Mouse (Mus musculus) hematopoietic stem cell, adult 5-6 weeks (primary cell): Measurements from ENCODE around the gene Rnf185. TPM values are rescaled to one million over a fixed set of nuclear protein-coding genes. Genes with fewer than 3 reads are reported as not detected.

Experiments
- ATAC-seq, 2 experiments: fragments of 125-278 bp in 1 of 2; replicated peaks in 1 of 2; 2 replicates each; pipeline ENCODE4 v1.8.0; 2016 to 2017; ENCODE audit warnings: inconsistent platforms in 2 of 2, mild to moderate bottlenecking in 2 of 2, moderate number of reproducible peaks in 2 of 2, low read depth in 1 of 2, moderate TSS enrichment in 1 of 2; ENCODE audit not compliant: low FRiP score in 2 of 2, poor library complexity in 2 of 2, severe bottlenecking in 2 of 2, insufficient read depth in 1 of 2, low TSS enrichment in 1 of 2
- total RNA-seq: library from RNA; stranded (forward); fragments of 172-1452, 232-1000 nt; gene quantifications from 2 replicates; pipeline ENCODE4 v1.2.3, GENCODE M21; 2017

Rnf185 gene
- total RNA-seq, 1 experiment from 2014 or later, result 10.9 TPM

DNA sequence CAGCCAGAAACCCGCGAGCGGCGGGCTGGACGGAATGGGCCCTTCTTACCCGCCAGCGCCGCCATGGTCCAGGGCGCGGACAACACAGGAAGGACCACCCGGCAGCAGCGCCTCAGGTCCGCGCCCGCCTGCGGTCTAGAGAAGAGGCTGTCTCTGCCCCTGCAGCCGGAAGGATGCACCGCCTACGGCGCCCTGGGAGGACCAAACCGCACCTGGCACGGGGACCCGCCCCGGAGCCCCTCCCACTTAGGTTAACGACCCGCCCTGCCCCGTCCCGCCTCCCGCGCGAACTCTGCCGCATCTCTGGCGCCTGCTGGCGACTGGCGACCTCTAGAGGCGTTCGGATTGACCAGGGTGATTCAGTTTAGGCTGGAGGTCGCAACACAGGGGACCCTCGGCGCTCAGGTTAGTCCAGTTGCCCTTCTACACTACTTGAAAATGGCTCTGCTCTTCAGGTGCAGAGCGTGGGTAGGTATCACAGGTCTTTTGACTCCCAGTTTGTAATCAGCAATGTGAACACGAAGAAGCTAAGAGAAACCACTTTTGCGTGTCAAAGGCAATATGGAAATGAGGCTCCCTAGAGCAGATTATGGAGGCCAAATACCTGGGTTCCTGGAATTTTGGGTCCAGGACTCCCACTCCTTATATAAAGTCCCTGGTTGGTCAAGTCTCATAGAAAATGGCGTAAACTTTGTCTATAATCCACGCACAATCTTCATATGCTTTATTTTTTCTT is 43.0 kb downstream of the Rnf185 start, which contains the start of gene Limk2:
Gene Limk2 (minus strand): TSS at position 193 of the 736 bp plus-strand sequence.
- peak; percentile 89 to 92 for ATAC-seq

GRCm38 (mm10) chr11:3408131-3408996 is 43.8 kb downstream of the Rnf185 start:
- 0 out of 4 replicates have a peak, but pooled peaks of 1 of the 2 experiments have one; percentile 6 for ATAC-seq

GRCm38 (mm10) chr11:3404287-3405047 is 47.7 kb downstream of the Rnf185 start:
- ATAC-seq, result no peak

DNA sequence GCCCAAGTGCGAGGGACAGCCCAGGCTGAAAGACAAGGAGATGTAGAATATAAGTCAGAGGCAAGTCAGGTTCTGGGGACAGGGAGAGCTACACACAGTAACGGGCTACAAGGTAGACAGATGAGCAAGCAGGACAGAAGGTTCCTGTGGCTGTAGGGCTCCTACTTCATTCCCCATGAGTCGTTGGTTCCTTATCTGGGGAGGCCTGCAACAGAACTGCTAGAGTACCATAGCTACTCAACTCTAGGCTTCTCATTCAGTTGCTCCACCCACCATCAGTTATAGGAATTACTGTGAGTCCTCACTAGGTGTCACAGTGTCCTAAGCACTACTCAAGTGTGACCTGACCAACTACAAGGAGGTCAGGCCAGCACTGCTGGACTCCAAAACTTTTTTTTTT is 49.1 kb downstream of the Rnf185 start:
- 0 out of 4 replicates have a peak, but pooled peaks of 1 of the 2 experiments have one; percentile 14 for ATAC-seq

GRCm38 (mm10) chr11:3398318-3398717 is 53.8 kb downstream of the Rnf185 start:
- no peak for ATAC-seq

DNA sequence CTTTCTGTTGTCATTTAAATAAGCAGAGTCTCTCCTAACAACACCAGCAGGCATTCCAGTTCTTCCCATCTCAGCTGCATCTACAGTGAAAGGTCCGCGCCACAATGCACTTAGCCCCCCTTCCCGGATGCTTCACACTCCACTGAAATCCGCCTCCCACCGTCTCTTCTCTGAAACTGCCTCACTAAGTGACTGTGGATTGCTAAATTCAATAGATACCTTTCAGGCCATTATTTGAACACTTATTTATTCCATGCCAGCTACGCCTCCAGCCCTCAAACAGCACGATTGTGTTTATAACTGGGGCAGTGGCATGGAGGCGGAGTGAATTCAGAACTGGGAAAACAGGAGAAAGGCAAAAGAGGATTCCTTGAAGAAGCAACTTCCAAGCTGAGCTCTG is 55.6 kb downstream of the Rnf185 start:
- no peak for ATAC-seq

DNA sequence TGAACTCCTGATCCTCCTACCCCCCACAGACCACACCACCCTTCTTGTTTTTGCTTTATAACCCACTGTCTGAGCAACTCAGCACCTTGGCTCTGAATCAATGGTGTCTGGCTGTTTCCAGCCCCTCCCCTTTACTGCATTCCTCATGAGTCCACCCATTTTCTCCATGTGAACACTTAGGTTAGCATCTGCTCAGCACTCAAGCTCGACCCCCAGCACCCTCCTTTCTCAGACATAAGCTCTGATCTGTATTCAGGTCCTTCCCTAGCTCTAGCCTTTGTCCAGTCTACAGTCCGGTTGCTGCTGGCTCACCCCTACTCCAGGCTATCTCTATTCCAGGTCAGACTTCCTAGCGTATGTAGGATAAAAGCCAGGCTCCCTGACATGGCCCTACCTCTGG is 56.1 kb downstream of the Rnf185 start:
- no peak for ATAC-seq

- ATAC-seq, result no peak
Measured at GRCm38 (mm10) chr11:3394520-3394919, 57.6 kb downstream of the Rnf185 start.

GRCm38 (mm10) chr11:3392526-3392925 is 59.6 kb downstream of the Rnf185 start:
- no peak for ATAC-seq

- ATAC-seq, result no peak
Measured at GRCm38 (mm10) chr11:3390789-3391188, 61.4 kb downstream of the Rnf185 start.

- ATAC-seq, result no peak
Measured at GRCm38 (mm10) chr11:3389996-3390395, 62.2 kb downstream of the Rnf185 start.

DNA sequence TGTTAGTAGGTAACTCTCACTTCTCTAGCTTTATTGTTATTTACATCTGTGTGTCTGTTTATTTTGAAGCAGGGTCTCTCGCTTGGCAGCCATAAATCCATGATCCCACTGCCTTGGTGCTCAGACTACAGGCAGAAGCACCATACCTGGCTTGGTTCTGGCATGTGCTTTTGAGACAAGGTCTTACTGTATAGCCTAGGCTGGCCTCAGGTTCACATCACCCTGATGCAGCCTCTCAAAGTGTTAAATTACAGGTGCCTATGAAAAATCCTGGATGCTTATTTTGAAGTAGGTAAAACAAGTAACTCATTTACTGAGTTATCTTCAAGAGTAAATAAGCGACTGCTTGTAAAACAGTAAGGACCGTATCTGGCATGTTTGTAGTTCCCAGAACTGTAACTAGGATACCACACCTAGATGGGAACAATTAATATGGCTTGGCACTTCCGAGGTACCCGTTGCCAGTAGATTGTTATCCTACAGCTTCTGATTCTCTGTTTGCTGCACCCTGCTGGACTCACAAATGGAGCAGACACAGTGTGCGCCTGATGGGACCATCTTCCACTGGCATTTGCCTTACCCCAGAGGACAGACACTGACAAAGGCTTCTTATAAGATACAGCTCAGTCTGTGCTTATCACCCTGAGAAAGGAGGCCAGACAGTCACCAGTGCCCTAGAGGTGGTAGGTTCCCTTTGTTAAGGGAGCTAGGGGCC is 64.5 kb downstream of the Rnf185 start:
- ATAC-seq, result no peak

DNA sequence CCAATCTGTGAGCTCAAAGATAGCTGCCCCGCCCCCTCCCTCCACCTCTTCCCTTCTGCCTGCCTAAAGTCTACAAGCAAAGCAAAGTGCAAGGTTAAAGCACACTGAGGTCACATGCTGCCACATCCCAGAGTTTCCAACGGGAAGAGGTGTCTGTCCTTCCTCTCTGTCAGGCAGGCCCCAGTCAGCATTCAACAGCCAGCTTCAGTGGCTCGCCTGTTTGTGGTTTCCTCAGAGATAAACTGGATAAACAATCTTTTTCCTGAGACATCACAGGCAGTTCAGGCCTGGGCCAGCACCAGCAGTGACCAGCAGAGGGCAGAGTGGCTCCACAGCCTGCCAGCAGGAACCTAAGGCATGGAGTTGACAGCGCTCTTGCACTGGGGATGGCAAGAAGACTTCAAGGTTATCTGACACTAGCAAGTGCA is 65.2 kb downstream of the Rnf185 start:
- peak; percentile 93 to 98 for ATAC-seq

DNA sequence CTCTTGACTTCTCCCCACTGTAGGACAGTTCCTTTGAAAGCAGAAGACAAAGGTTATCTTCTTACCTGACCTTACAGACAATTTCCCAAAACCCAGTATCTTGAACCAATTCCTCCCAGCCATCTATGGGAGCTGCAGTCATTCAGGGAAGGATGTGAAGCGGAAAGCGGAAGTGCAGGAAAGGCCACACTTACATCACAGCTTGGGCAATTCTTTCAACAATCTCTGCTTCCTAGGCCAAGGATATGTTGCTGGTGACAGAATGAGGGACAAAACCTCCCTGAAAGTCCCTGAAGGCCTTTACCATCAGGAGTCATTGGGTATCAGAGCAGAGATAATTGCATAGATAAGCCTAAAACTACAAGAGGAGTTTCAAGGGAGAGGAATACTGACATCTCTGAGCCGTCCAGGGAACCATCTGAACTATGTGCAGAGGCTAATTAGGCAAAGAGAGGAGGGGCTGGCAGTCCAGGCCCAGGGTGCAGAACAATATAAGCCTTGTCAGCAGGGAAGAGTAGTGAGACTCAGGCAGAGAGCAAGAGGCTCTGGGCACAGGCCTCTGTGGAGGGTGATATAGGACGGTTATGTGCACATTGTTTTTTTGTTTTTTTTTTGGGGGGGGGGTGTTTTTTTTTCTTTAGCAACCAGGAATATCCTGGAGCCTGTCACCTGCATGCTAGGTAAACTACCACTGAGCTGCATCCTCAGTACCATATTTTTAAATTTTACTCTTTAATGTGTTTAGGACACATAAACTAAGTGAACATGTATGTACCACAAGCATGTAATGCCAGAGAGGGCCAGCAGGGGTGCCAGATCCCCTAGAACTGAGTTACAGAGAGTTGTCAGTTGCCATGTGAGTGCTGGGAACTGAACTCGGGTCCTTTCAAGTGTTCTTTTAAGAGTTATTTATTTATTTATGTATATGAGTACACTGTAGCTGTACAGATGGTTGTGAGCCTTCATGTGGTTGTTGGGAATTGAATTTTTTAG is 69.3 kb downstream of the Rnf185 start:
- no peak; a peak in 1 of 4 replicates for ATAC-seq

DNA sequence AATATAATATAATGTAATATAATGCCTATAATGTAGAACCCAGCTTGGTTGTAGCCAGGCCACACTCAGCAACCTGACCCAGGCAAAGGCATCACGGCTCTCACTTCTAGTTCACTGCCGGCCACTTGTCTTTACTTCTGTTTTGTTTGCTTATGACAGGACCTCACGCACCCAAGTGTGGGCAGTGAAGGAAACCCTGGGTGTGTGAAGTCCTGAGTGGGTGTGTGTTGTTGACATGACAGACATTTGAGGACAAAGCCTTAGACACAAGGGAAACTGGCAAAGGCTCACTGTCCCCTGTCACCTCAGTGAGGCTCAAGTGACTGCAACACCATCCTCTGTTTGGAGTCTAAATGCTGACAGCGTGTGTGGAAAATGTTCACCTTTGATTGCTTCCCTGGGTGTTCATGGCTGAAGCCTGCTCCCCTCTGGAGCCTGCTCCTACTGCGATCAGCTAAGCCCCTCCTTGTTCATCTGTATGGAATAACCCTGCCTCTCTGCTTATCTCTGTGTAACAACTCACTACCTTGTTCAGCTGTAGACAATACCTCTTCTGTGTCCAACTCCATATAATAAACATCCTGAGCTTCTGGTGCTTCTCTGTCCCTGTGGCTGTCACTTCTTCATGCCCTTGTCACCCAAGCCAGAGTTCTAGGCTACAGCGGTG is 70.9 kb downstream of the Rnf185 start:
- no peak for ATAC-seq
